Mouse (Mus musculus): Measurements from ENCODE around the gene Map2k3. TPM values are rescaled to one million over a fixed set of nuclear protein-coding genes. Genes with fewer than 3 reads are reported as not detected.

Map2k3 gene
- polyA plus RNA-seq (2017; shearing (Covaris generic)), result 65.8 TPM

DNA sequence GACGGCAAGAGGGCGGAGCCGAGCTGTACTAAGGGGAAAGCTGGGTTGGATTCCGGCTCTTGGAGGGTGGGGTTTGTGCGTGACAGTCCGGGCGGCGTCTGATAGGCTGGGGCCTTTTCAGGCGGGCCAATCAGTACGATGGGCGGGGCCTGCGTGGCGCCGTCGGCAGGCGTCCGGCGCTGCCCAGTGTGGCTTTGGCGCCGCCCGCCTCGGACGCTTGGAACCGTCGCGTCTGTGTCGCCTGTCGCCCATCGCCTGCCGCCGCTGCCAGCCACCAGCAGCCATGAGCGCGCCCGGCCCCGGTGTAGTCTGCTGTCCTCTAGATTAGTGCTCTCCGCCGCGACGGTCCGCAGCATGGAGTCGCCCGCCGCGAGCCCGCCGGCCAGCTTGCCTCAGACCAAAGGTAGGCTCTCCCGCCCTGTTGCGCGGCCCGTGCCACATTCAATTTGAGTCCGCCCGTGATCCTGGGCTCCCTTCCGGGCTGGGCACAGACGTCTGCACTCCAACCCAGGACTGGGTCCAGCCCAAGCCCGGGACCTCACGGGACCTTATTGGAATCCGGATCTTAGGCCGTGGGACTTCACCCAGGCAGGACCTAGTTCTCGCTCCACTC, at the start of gene Map2k3:
Gene Map2k3, plus strand, starts transcription at position 165 of the 613 bp plus-strand sequence.

DNA sequence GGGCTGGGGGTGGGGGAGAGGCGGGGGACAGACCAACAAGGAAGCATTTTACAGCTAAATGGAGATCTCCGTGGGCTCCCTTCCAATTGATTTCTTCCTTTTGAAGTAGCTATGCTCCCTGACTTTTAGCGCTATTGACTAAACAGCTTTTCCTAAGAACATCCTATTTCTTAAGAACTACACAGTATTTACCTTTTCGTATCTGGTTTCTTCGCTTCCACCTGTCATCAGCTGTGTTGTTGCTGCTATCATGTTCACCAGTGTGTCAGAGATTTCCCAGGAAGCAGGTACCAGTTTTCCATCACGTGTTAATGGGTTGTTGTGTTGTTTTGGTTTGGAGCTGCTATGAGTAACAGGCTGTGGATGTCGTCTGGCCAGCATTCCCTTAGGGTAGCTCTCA, 17.3 kb upstream of the Map2k3 start, which contains the start of gene Natd1:
Gene Natd1, minus strand, starts transcription at position 260 of the 400 bp plus-strand sequence.

Other genes with a start within 250 kb of the Map2k3 start
- gene Llgl1, start 232.3 kb upstream of the Map2k3 start, polyA plus RNA-seq (2017; shearing (Covaris generic)), result 43.6 TPM
- 174 TPM for gene Flii, start 204.8 kb upstream of the Map2k3 start, polyA plus RNA-seq (2017; shearing (Covaris generic))
- gene Mief2, start 203.6 kb upstream of the Map2k3 start, polyA plus RNA-seq (2017; shearing (Covaris generic)), result 21.2 TPM
- gene Top3a, start 154.7 kb upstream of the Map2k3 start, polyA plus RNA-seq (2017; shearing (Covaris generic)), result 22.0 TPM
- 8.8 TPM for gene Smcr8, start 154.5 kb upstream of the Map2k3 start, polyA plus RNA-seq (2017; shearing (Covaris generic))
- 21.8 TPM for gene Shmt1, start 120.3 kb upstream of the Map2k3 start, polyA plus RNA-seq (2017; shearing (Covaris generic))
- 29.0 TPM for gene Dhrs7b, start 101.4 kb upstream of the Map2k3 start, polyA plus RNA-seq (2017; shearing (Covaris generic))
- gene Tmem11, start 52.8 kb upstream of the Map2k3 start, polyA plus RNA-seq (2017; shearing (Covaris generic)), result 35.2 TPM
- gene Natd1, start 17.3 kb upstream of the Map2k3 start, polyA plus RNA-seq (2017; shearing (Covaris generic)), result 11.1 TPM
- gene Kcnj12, start 90.5 kb downstream of the Map2k3 start, polyA plus RNA-seq (2017; shearing (Covaris generic)), result not detected
- gene Tnfrsf13b, start 194.7 kb downstream of the Map2k3 start, polyA plus RNA-seq (2017; shearing (Covaris generic)), result 78.8 TPM
- gene Usp22, start 243.0 kb downstream of the Map2k3 start, polyA plus RNA-seq (2017; shearing (Covaris generic)), result 52.4 TPM

All from CD4-positive, CD25-positive, alpha-beta regulatory T cell (primary cell).